Mouse (Mus musculus): ENCODE data around the gene Prr19.
"Not testable (repeated sequence)": the region's sequence is repeated elsewhere in the genome, so short reads cannot be mapped to it uniquely, and the experiment has no call there.

The Prr19 gene

DNA sequence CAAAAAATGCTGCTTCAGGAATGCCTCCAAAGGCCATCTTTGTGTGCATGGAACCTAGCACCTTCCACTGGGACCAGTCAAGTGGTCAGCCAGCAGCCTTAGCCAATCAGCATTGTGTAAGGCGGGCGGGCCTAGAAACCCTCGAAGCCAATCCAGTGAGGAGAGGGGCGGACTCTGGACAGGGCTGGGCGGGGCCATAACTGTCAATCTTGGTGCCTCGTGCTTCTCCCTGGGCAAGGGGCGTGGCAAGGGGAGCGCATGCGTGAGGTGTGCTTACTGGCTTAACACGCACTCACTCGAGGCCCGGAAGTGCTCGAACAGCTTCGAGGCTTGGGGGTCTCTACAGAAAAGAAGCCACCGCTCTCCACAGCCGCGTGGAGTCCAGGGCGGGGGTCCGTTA lies at the start of gene Prr19:
Prr19 (plus strand) TSS at position 349 of the 400 bp plus-strand sequence.
- DNase-seq (ENCODE audit: low spot score) = peak; percentile 88

DNA sequence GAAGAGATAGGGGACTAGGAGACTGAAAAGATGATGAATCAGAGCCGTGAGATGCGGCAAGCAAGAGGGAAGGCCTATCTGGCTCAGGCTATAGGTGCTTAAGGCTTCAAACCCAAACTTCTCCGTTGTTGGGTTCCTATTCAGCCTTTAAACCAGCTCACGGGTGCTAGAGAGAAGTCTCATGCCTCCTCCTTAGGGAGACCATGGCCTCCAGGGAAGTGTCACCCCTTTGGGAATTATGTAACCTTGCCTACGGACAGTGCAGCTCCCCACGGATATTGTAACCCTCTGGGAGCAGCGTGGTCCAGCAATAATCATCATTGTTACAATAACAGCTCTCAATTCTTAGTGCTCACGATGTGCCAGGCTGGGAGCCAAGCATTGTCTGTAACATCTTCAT lies 49.4 kb upstream of the Prr19 start:
- DNase-seq (ENCODE audit: low spot score) = no peak

- DNase-seq (ENCODE audit: low spot score) = no peak
These were observed 39.3 kb upstream of the Prr19 start for GRCm38 (mm10) chr7:25261896-25262295.

GRCm38 (mm10) chr7:25263968-25264870 lies 37.0 kb upstream of the Prr19 start:
- DNase-seq (ENCODE audit: low spot score) = no peak

DNA sequence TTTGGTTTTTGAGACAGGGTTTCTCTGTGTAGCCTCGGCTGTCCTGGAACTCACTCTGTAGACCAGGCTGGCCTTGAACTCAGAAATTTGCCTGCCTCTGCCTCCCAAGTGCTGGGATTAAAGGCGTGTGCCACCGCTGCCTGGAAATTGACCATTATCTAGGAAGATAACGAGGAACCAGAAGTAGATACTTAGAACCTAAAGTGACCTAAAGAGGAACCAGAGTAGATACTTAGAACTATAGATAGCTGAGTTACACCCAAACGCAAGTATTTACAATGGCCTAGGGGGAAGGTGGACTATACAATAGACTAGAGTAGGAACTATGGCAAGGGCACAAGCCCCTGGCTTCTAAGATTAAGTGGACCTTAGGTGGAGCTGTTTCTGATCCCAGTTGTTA lies 35.5 kb upstream of the Prr19 start:
- not testable (repeated sequence) for DNase-seq (ENCODE audit: low spot score)

DNA sequence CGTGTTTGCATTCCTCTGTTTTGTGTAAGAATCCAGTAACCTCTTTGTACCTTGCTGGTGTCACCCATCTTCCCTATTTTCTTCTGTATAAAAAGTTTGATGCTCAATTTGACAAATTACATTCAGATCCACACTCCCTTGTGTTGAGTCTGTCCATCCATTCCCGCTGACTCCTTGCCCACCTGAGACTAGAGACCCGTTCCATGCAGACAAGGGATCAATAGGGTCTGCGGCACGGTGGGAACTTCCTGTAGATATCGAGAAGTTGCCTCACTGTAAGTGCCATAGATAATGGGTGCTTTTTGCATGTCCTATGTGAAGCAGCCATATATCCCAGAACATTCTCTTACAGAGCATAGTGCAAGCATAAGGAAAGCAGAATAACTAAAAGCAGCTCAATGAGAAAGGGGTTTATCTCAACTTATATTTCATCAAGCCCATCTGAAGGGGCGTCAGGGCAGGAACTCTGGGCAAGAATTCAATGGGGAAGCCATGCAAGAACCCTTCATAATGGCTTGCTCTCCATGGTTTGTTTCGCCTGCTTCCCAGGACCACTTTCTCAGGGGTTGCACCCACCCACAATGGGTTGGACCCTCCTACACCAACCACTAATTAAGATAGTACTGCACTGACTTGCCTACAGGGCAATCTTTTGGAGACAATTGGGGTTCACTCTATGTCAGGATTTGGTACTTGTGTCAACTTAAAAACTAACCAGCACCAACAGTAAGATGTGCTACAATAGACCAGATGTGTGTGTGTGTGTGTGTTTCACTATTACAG lies 34.8 kb upstream of the Prr19 start:
- DNase-seq (ENCODE audit: low spot score) = no peak

GRCm38 (mm10) chr7:25267301-25267750 lies 33.9 kb upstream of the Prr19 start, which contains the start of gene Cic:
Cic (plus strand) TSS chr7:25267704.
- peak; percentile 100 for DNase-seq (ENCODE audit: low spot score)

DNA sequence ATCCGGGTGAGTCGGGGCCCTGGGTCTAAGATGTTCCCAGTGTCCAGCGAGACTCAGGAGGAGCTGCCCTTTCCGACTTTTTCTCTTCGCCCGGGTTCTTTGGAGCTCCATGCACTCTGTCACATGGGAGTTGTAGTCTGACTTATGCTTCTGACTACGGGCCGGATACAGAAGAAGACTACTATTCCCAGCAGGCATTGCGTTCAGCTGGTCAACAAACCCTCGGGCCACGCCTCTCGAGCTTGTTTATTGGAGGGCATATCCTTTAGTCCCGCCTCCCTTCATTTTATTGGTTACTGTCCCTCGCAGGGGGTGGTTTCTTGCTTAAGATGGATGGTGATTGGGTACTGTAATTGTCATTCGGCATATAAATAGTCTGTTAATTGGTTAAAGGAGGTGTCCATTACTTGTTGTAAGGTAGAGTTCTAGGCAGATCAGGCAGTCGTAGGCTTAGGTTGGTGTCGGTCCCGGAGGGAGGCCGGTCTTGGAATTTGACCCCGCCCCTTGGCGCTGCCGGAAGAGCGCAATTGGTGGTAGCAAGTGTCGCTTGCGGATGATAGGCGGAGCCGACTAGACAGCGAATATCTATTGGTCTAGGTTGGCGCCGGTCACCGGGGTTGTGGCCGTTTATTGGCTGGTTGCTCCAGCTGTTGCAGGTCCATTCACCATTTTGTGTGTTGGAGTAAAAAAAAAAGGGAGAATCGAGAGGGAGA lies 33.3 kb upstream of the Prr19 start:
- DNase-seq (ENCODE audit: low spot score) = peak; percentile 100

- no peak for DNase-seq (ENCODE audit: low spot score)
These were observed 32.6 kb upstream of the Prr19 start for GRCm38 (mm10) chr7:25268588-25268987.

- DNase-seq (ENCODE audit: low spot score) = no peak
These were observed 32.2 kb upstream of the Prr19 start for GRCm38 (mm10) chr7:25269029-25269428.

GRCm38 (mm10) chr7:25269545-25270271 lies 31.5 kb upstream of the Prr19 start:
- no peak for DNase-seq (ENCODE audit: low spot score)

GRCm38 (mm10) chr7:25270652-25271633 lies 30.3 kb upstream of the Prr19 start:
- DNase-seq (ENCODE audit: low spot score) = no peak

DNA sequence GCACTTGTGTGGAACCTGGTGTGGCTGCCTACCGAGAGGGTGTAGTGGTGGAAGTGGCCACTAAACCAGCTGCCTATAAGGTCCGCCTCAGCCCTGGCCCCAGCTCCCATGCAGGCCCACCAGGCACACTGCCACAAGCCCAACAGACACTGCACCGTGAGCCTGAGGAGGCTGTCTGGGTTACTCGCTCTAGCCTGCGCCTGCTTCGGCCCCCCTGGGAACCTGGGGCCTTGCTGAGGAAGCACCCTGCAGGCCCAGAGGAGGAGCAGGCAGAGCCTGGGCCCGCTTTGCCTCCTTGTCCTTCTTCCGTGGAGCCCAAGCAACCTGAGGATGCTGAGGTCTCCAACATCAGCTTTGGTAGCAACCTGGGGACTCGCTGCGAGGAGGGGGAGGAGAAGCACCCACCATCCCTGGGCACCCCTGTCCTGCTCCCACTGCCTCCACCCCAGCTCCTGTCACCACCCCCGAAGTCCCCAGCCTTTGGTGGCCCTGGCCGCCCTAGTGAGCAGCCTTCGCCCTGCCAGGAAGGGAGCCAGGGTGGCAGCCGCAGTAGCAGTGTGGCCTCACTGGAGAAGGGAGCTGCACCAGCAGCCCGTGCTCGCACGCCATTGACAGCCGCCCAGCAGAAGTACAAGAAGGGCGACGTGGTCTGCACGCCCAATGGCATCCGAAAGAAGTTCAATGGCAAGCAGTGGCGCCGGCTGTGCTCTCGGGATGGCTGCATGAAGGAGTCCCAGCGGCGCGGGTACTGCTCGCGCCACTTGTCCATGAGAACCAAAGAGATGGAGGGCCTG lies 29.4 kb upstream of the Prr19 start:
- DNase-seq (ENCODE audit: low spot score) = no peak

- DNase-seq (ENCODE audit: low spot score) = no peak
These were observed 28.6 kb upstream of the Prr19 start for GRCm38 (mm10) chr7:25272445-25273258.

GRCm38 (mm10) chr7:25273259-25274241 lies 27.7 kb upstream of the Prr19 start:
- no peak for DNase-seq (ENCODE audit: low spot score)

GRCm38 (mm10) chr7:25274571-25274970 lies 26.6 kb upstream of the Prr19 start:
- no peak for DNase-seq (ENCODE audit: low spot score)

DNA sequence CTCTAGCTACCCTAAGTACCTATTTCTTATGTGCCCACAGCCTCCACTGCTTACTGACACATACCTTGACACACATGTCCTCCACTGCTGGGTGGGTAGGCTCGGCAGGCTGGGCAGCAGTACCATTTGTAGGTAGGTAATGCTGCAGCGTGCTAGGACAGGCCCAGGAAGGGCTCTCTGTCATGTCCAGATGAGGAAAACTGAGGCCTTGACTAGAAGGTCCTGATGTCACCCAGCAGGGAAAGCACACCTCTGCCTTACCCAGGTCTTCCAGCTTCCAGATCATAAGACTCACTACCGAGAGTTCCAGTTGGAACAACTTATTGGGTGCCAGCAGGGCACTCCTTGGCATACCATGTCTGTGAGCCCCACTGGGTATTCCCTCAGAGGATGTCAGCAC lies 26.2 kb upstream of the Prr19 start:
- DNase-seq (ENCODE audit: low spot score) = no peak

All from embryo, embryonic 10 days (tissue).